Mouse (Mus musculus): ENCODE measurements around the gene St8sia1.

St8sia1 gene

GRCm38 (mm10) chr6:142865199-142865598 lies 99.1 kb downstream of the St8sia1 start:
- DNase-seq (ENCODE audit: low spot score in 2 of 2), result no peak

GRCm38 (mm10) chr6:142863881-142864280 lies 100.4 kb downstream of the St8sia1 start:
- DNase-seq (ENCODE audit: low spot score in 2 of 2), result no peak

- DNase-seq (ENCODE audit: low spot score in 2 of 2), result no peak
These were observed 102.0 kb downstream of the St8sia1 start for GRCm38 (mm10) chr6:142862265-142862664.

GRCm38 (mm10) chr6:142860396-142860795 lies 103.9 kb downstream of the St8sia1 start:
- no peak for DNase-seq (ENCODE audit: low spot score in 2 of 2)

- DNase-seq (ENCODE audit: low spot score in 2 of 2), result no peak
These were observed 104.3 kb downstream of the St8sia1 start for GRCm38 (mm10) chr6:142859946-142860345.

GRCm38 (mm10) chr6:142858937-142859336 lies 105.3 kb downstream of the St8sia1 start:
- DNase-seq (ENCODE audit: low spot score in 2 of 2), result peak in 1 of 2 experiments; percentile 57

- DNase-seq (ENCODE audit: low spot score in 2 of 2), result peak in 1 of 2 experiments; percentile 54
These were observed 107.9 kb downstream of the St8sia1 start for GRCm38 (mm10) chr6:142856258-142856874.

- DNase-seq (ENCODE audit: low spot score in 2 of 2), result peak in 1 of 2 experiments; percentile 47
These were observed 108.5 kb downstream of the St8sia1 start for GRCm38 (mm10) chr6:142855761-142856160.

- DNase-seq (ENCODE audit: low spot score in 2 of 2), result peak in 1 of 2 experiments; percentile 40
These were observed 111.6 kb downstream of the St8sia1 start for GRCm38 (mm10) chr6:142852419-142853377.

- DNase-seq (ENCODE audit: low spot score in 2 of 2), result peak in 1 of 2 experiments; percentile 43
These were observed 113.8 kb downstream of the St8sia1 start for GRCm38 (mm10) chr6:142850436-142850835.

- peak in 1 of 2 experiments; percentile 49 for DNase-seq (ENCODE audit: low spot score in 2 of 2)
These were observed 114.9 kb downstream of the St8sia1 start for GRCm38 (mm10) chr6:142849326-142849725.

GRCm38 (mm10) chr6:142847914-142848674 lies 116.2 kb downstream of the St8sia1 start:
- DNase-seq (ENCODE audit: low spot score in 2 of 2), result peak in 1 of 2 experiments; percentile 53

GRCm38 (mm10) chr6:142846855-142847254 lies 117.4 kb downstream of the St8sia1 start:
- peak in 1 of 2 experiments; percentile 11 for DNase-seq (ENCODE audit: low spot score in 2 of 2)

- DNase-seq (ENCODE audit: low spot score in 2 of 2), result peak in 1 of 2 experiments; percentile 48
These were observed 119.2 kb downstream of the St8sia1 start for GRCm38 (mm10) chr6:142845066-142845465.

GRCm38 (mm10) chr6:142844061-142844460 lies 120.2 kb downstream of the St8sia1 start:
- DNase-seq (ENCODE audit: low spot score in 2 of 2), result peak in 1 of 2 experiments; percentile 53

GRCm38 (mm10) chr6:142838501-142838900 lies 125.8 kb downstream of the St8sia1 start:
- peak in 1 of 2 experiments; percentile 46 for DNase-seq (ENCODE audit: low spot score in 2 of 2)

- peak in 1 of 2 experiments; percentile 42 for DNase-seq (ENCODE audit: low spot score in 2 of 2)
These were observed 126.9 kb downstream of the St8sia1 start for GRCm38 (mm10) chr6:142837326-142837725.

- peak in 1 of 2 experiments; percentile 53 for DNase-seq (ENCODE audit: low spot score in 2 of 2)
These were observed 128.5 kb downstream of the St8sia1 start for GRCm38 (mm10) chr6:142835726-142836125.

GRCm38 (mm10) chr6:142834911-142835310 lies 129.3 kb downstream of the St8sia1 start:
- DNase-seq (ENCODE audit: low spot score in 2 of 2), result peak in 1 of 2 experiments; percentile 29

- DNase-seq (ENCODE audit: low spot score in 2 of 2), result peak in 1 of 2 experiments; percentile 52
These were observed 132.5 kb downstream of the St8sia1 start for GRCm38 (mm10) chr6:142831706-142832105.

- peak; percentile 24 to 63 for DNase-seq (ENCODE audit: low spot score in 2 of 2)
These were observed 133.0 kb downstream of the St8sia1 start for GRCm38 (mm10) chr6:142831243-142831642.

GRCm38 (mm10) chr6:142830221-142830620 lies 134.0 kb downstream of the St8sia1 start:
- DNase-seq (ENCODE audit: low spot score in 2 of 2), result peak in 1 of 2 experiments; percentile 47
